Mouse (Mus musculus) heart, adult 2 months (tissue): ENCODE measurements around the gene Pcsk6. TPM values are rescaled to one million over a fixed set of nuclear protein-coding genes. Genes with fewer than 3 reads are reported as not detected.

Experiments used
- DNase-seq, 2 experiments: peaks; one replicate each; pipeline ENCODE4 v3.0.0; 2021
- H3K27ac ChIP-seq: fragments of 200-600 bp; 2 replicates; pipeline ENCODE4 v1.8.1; 2022
- H3K27me3 ChIP-seq: fragments of 200-500 bp; 2 replicates; pipeline ENCODE4 v1.6.1; 2012; ENCODE audit warnings: mild to moderate bottlenecking, low read length, inconsistent platforms, mixed read lengths; ENCODE audit not compliant: control insufficient read depth, insufficient read depth
- H3K36me3 ChIP-seq: fragments of 200-500 bp; 2 replicates; pipeline ENCODE4 v1.6.1; 2012; ENCODE audit warnings: low read length, inconsistent platforms; ENCODE audit not compliant: control insufficient read depth, insufficient read depth
- H3K4me1 ChIP-seq: fragments of 200-500 bp; 2 replicates; pipeline ENCODE4 v1.6.1; 2011; ENCODE audit warnings: low read length; ENCODE audit not compliant: control insufficient read depth, insufficient read depth
- H3K4me3 ChIP-seq: fragments of 200-600 bp; 2 replicates; pipeline ENCODE4 v1.8.1; 2022
- H3K79me2 ChIP-seq: fragments of 200-500 bp; replicated peaks from 2 replicates; pipeline ENCODE4 v1.6.1; 2012; ENCODE audit warnings: mild to moderate bottlenecking, inconsistent platforms, low read length, moderate library complexity, mixed read lengths; ENCODE audit not compliant: control insufficient read depth, insufficient read depth
- H3K9ac ChIP-seq: fragments of 200-500 bp; 2 replicates; pipeline ENCODE4 v1.6.1; 2012; ENCODE audit warnings: low read depth, mild to moderate bottlenecking, control low read depth, inconsistent platforms, low read length, mixed read lengths
- CTCF ChIP-seq: fragments of 200-600 bp; IDR thresholded peaks from 2 replicates; pipeline ENCODE4 v1.8.1; 2022; ENCODE audit warnings: antibody characterized with exemption, mild to moderate bottlenecking, moderate library complexity
- EP300 ChIP-seq: fragments of 200-500 bp; IDR thresholded peaks from 2 replicates; pipeline ENCODE4 v1.6.1; 2011; ENCODE audit warnings: low read depth, low read length, control low read depth; ENCODE audit not compliant: insufficient read depth
- POLR2A ChIP-seq: fragments of 200-500 bp; IDR thresholded peaks from 2 replicates; pipeline ENCODE4 v1.6.1; 2011; ENCODE audit warnings: mild to moderate bottlenecking, low read depth, low read length, control low read depth; ENCODE audit not compliant: insufficient read depth
- WGBS: fragments of 180-500 bp; shearing (Covaris S2); methylation state at CpG from one replicate; pipeline ENCODE4 v1.1.7; 2018; 5-methylcytosine and 5-hydroxymethylcytosine counted together
- intact Hi-C: fragments of 180-260 bp; cut with DNase I; formaldehyde crosslinking; loops from one replicate; pipeline ENCODE4 v1.15.1; 2025
- polyA plus RNA-seq: library from polyadenylated mRNA; depleted of rRNA; stranded (reverse); fragments of >200 nt; gene quantifications from 2 replicates; pipeline ENCODE4 v1.2.3, GENCODE M21; 2012
- total RNA-seq, 2 experiments: library from RNA; stranded (reverse); gene quantifications; 2 replicates each; pipeline ENCODE4 v1.2.3; 2021

Pcsk6 gene
- total and polyA plus RNA-seq, 3 experiments, result 27.9 to 44.0 (median 36.0) TPM

DNA sequence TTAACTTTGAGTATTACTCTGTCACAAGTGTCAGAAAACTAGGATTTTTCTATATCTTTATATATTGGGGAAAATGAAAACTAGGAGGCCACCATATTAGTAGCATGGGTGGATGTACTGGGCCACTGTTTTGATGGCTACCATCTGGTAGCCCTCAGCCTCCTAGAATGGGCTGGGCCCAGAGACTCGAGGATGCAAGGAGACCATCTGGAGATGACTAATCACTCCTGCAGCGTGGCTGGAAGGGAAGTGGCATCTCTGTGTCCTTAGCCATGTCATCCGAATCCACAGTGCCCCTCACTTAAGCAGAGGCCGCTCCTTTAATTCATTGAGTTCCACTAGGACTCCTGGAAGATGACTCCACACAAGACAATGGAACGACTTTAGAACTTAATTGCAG is 115.8 kb downstream of the Pcsk6 start:
- WGBS, result 64% methylated on average over 5 of the region's 5 CpGs
- no peak overlapping the region for H3K9ac ChIP-seq
- intact Hi-C loops, result no loop called here
- no peaks in the 10 kb centered on the region; the same call in 1 of the 2 replicates for H3K4me1 ChIP-seq
- H3K79me2 ChIP-seq, result no peaks in the 10 kb centered on the region
- H3K36me3 ChIP-seq, result no peaks in the 10 kb centered on the region
- H3K27me3 ChIP-seq, result no peaks in the 10 kb centered on the region
- H3K4me3 ChIP-seq, result no peak overlapping the region
- no peak for TF ChIP-seq POLR2A
- no peak for TF ChIP-seq CTCF
- 0 out of 2 replicates have a peak, but pooled peaks have one; percentile 15 for TF ChIP-seq EP300
- peak in 1 of 2 experiments; percentile 40 for DNase-seq
- H3K27ac ChIP-seq, result no peak overlapping the region

DNA sequence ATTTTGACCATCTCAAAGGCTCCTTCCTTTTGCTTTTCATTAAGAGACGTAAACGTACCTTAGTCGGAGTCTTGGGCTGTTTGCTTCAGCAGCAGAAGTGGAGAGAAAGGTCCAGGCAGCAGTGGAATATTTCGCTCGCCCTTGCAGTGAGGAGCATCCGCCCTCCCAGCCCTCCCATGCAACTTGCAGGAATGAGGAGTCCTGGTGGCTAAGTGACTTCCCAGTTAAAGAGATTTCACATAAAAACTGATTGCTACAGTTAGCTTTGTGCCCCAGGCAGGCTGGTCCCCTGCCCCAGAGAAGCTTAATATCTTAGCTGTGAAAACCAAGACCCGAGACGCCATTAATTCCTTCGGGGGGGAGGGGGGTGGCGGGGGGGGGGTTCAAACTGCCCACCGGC is 116.4 kb downstream of the Pcsk6 start:
- no peak for TF ChIP-seq CTCF
- TF ChIP-seq POLR2A, result no peak
- TF ChIP-seq EP300, result no peak
- no peaks in the 10 kb centered on the region for H3K79me2 ChIP-seq
- H3K36me3 ChIP-seq, result no peaks in the 10 kb centered on the region
- H3K4me3 ChIP-seq, result no peak overlapping the region
- WGBS, result 85% methylated on average over 11 of the region's 11 CpGs
- H3K4me1 ChIP-seq, result no peaks in the 10 kb centered on the region; the same call in 1 of the 2 replicates
- no peak overlapping the region; the same call in 1 of the 2 replicates for H3K27ac ChIP-seq
- no peak for DNase-seq
- intact Hi-C loops, result no loop called here
- no peak overlapping the region for H3K9ac ChIP-seq
- no peaks in the 10 kb centered on the region for H3K27me3 ChIP-seq

DNA sequence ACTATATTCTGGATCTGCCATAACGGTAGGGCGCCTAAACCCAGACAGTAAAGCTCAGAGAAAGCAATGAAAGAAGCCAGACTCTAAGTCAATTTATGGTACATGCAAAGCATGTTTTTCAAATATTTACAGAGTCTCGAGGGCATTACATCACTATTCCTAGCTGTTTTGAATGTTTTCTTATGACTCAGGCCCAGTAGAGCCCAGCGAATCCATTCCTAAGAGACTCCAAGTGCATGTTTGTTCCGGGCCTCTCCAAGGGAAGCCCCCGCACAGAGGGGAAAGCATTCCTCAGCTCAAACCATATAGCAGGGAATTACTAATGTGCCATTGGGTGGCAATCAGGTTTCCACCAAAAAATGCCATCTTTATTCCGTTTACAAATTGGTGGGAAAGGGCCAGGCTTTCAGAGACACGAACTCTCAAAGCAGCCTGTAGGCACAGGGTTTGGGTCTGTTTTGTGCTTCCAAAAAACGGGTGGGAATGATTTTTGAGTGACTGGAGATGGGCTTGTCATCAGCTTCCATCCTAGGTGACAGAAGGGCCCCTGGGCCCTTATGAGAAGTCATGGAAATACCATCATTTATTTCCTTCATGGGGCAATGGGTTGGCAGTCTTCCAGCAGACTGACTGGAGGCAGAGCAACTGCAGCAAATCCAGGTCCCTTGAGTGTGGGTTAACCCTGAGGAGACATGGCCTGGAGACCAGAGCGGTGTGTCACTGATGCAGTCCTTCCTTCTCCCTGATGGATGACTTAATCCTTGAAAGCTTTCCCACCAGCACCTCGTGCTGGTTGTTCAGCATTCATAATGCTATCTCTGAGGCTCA is 117.7 kb downstream of the Pcsk6 start:
- 60% methylated on average over 11 of the region's 11 CpGs for WGBS
- no peak for TF ChIP-seq CTCF
- no peak for TF ChIP-seq POLR2A
- TF ChIP-seq EP300, result no peak
- Histone ChIP-seq H3K4me1 (no peaks in the 10 kb centered on the region; the same call in 1 of the 2 replicates), H3K4me3 (no peak overlapping the region), H3K36me3 (no peaks in the 10 kb centered on the region), H3K9ac (no peak overlapping the region), H3K79me2 (no peaks in the 10 kb centered on the region), H3K27ac (peak overlapping the region; percentile 32), H3K27me3 (no peaks in the 10 kb centered on the region)
- DNase-seq, result peak in 1 of 2 experiments; percentile 36
- intact Hi-C loops, result no loop called here

DNA sequence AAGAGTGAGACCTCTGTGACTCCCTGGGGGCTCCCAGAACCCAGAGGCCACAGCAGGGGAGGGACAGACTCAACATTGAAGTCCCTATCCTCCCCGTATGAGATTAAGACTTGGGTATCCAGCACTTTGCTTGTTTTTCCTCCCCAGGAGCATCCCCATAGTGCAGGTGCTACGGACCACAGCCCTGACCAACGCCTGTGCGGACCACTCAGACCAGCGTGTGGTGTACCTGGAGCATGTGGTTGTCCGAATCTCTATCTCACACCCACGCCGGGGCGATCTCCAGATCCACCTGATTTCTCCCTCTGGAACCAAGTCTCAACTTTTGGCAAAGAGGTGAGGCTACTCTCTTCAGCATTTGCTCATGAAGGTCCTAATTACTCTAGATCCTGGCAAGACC is 118.5 kb downstream of the Pcsk6 start:
- no peaks in the 10 kb centered on the region for H3K79me2 ChIP-seq
- H3K4me1 ChIP-seq, result no peaks in the 10 kb centered on the region; the same call in 1 of the 2 replicates
- H3K27me3 ChIP-seq, result no peaks in the 10 kb centered on the region
- no peak overlapping the region for H3K4me3 ChIP-seq
- no peak for TF ChIP-seq CTCF
- no peak for TF ChIP-seq EP300
- TF ChIP-seq POLR2A, result no peak
- WGBS, result 92% methylated on average over 9 of the region's 9 CpGs
- no peaks in the 10 kb centered on the region for H3K36me3 ChIP-seq
- H3K27ac ChIP-seq, result no peak overlapping the region; the same call in 1 of the 2 replicates
- no peak overlapping the region for H3K9ac ChIP-seq
- intact Hi-C loops, result no loop called here
- no peak for DNase-seq

DNA sequence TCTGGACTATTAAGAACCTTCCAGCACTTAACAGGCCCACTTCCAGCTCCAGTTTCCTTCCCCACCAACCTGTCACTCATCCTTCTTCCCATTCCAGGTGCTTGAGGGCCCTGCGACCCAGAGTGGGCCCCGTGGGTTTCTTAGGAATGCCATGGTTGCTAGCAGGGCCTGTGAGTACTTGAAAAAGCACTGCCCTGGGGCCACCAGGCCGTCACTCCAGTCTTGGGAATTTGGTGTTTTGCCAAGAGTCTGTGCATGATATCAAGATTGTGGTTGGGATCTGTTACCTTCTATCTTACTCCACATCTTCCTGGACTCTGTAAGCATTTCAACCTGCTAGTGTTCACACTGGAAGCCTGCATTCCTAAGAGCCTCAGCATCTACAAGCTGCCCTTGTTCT is 120.5 kb downstream of the Pcsk6 start:
- WGBS, result 73% methylated on average over 3 of the region's 3 CpGs
- Histone ChIP-seq H3K79me2 (no peaks in the 10 kb centered on the region), H3K4me3 (no peak overlapping the region), H3K9ac (no peak overlapping the region), H3K4me1 (no peaks in the 10 kb centered on the region; the same call in 1 of the 2 replicates), H3K27ac (no peak overlapping the region), H3K27me3 (no peaks in the 10 kb centered on the region), H3K36me3 (no peaks in the 10 kb centered on the region)
- TF ChIP-seq POLR2A (no peak), CTCF (no peak), EP300 (no peak)
- DNase-seq, result no peak
- intact Hi-C loops, result no loop called here

DNA sequence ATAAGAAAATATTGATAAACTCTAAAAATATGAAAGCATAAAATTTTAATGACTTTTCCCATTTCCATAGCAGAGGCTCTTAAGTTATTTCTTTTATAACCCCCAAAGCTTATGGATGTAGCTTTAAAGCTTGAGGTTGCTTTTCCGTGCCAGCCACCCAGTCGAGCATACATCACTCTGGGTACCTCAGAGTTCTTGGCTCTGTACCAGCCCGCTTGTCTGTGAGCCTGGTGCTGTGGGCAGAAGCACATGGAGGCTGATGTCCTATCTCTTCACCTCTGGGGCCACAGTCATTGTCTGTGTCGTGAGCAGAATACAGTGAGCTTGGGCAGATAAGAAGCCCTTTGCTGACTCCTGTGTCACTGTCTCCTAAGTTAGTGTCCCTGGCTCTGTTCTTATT is 126.7 kb downstream of the Pcsk6 start:
- no peaks in the 10 kb centered on the region for H3K79me2 ChIP-seq
- 72% methylated on average over 4 of the region's 4 CpGs for WGBS
- TF ChIP-seq EP300, result no peak
- TF ChIP-seq CTCF, result no peak
- TF ChIP-seq POLR2A, result no peak
- DNase-seq, result no peak
- no peak overlapping the region for H3K27ac ChIP-seq
- H3K4me1 ChIP-seq, result no peaks in the 10 kb centered on the region
- H3K36me3 ChIP-seq, result no peaks in the 10 kb centered on the region
- H3K27me3 ChIP-seq, result no peaks in the 10 kb centered on the region
- intact Hi-C loops, result no loop called here
- no peak overlapping the region for H3K9ac ChIP-seq
- H3K4me3 ChIP-seq, result no peak overlapping the region
